Mouse (Mus musculus) midbrain, embryonic 11.5 days (tissue): ENCODE data around the gene Gpha2. TPM values are rescaled to one million over a fixed set of nuclear protein-coding genes. Genes with fewer than 3 reads are reported as not detected.

Experiments
- ATAC-seq: fragments of 200-750 bp; cut with Nextera tagmentation; 2 replicates; pipeline ENCODE4 v1.8.0; 2017; ENCODE audit warnings: moderate TSS enrichment, moderate library complexity; ENCODE audit not compliant: low FRiP score
- DNase-seq: peaks from one replicate; pipeline ENCODE4 v3.0.0; 2015; ENCODE audit warnings: low spot score; ENCODE audit errors: missing footprints
- H3K27ac ChIP-seq: fragments of 300-500 bp; sonication (generic); 2 replicates; pipeline ENCODE4 v1.5.1; 2014; ENCODE audit warnings: low read depth, low read length
- H3K27me3 ChIP-seq: fragments of 300-500 bp; sonication (generic); 2 replicates; pipeline ENCODE4 v1.6.1; 2014; ENCODE audit warnings: mild to moderate bottlenecking, low read length, moderate library complexity, mixed read lengths; ENCODE audit not compliant: control insufficient read depth, insufficient read depth
- H3K36me3 ChIP-seq: fragments of 300-500 bp; sonication (generic); 2 replicates; pipeline ENCODE4 v1.6.1; 2014; ENCODE audit warnings: mild to moderate bottlenecking, low read length, moderate library complexity, mixed read lengths; ENCODE audit not compliant: control insufficient read depth, insufficient read depth
- H3K4me1 ChIP-seq: fragments of 300-500 bp; sonication (generic); 2 replicates; pipeline ENCODE4 v1.6.1; 2014; ENCODE audit warnings: low read length; ENCODE audit not compliant: control insufficient read depth, insufficient read depth
- H3K4me2 ChIP-seq: fragments of 300-500 bp; sonication (generic); 2 replicates; pipeline ENCODE4 v1.6.1; 2014; ENCODE audit warnings: mild to moderate bottlenecking, moderate library complexity
- H3K4me3 ChIP-seq: fragments of 300-500 bp; sonication (generic); 2 replicates; pipeline ENCODE4 v1.5.1; 2014; ENCODE audit warnings: low read depth, low read length
- H3K9ac ChIP-seq: fragments of 300-500 bp; sonication (generic); 2 replicates; pipeline ENCODE4 v1.6.1; 2014; ENCODE audit warnings: low read length
- H3K9me3 ChIP-seq: fragments of 300-500 bp; sonication (generic); 2 replicates; pipeline ENCODE4 v1.6.1; 2016; ENCODE audit warnings: low read length; ENCODE audit not compliant: control insufficient read depth
- WGBS: fragments of 180-500 bp; shearing (Covaris S2); extraction: QIAGEN DNeasy Blood & Tissue Kit; methylation state at CpG from one replicate; pipeline ENCODE4 v1.1.7; 2014; 5-methylcytosine and 5-hydroxymethylcytosine counted together
- polyA plus RNA-seq: library from polyadenylated mRNA; unstranded; fragments of >200 nt; fragmentation: Nextera tagmentation; extraction: Ambion mirVana; gene quantifications from 2 replicates; pipeline ENCODE4 v1.2.1, GENCODE M21; 2014

The Gpha2 gene
- polyA plus RNA-seq, 1 experiment from 2014 or later: 0.40 TPM

DNA sequence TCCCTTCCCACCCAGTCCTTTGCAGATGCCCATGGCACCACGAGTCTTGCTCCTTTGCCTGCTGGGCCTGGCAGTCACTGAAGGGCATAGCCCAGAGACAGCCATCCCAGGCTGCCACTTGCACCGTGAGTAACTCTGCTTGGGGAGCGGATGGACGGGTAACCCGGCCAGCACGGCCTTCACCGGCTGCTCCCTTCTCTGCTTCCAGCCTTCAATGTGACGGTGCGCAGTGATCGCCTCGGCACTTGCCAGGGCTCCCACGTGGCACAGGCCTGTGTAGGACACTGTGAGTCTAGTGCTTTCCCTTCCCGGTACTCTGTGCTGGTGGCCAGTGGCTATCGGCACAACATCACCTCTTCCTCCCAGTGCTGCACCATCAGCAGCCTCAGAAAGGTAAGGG is 583 bp downstream of the Gpha2 start:
- no peaks in the 10 kb centered on the region for H3K9me3 ChIP-seq
- ATAC-seq: no peak
- H3K36me3 ChIP-seq: peaks cover 3% of the 10 kb centered on the region; the same call in 1 of the 2 replicates

DNA sequence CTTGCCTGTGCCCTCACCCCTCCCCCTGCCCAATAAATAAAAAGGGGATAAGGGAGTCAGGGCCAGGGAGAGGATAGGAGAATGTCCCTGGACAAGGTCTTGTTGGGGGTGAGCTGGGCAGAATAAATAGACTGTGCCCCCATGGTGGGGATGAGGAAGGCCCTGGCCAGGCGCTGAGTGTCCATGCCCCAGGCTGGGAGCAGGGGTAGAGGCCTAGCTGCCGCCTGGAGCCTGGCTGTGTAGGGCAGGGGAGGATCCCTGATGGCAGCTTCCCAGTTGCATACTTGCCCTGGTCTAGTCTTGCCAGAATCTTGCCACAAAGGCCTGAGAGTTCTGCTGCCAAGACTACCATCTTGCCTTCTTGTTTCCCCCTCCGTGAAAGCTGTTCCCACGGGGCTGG is 1.7 kb downstream of the Gpha2 start:
- no peak for ATAC-seq
- no peaks in the 10 kb centered on the region for H3K27me3 ChIP-seq
- H3K36me3 ChIP-seq: peaks cover 3% of the 10 kb centered on the region; the same call in 1 of the 2 replicates

More for the DNA sequence above, 583 bp downstream of the Gpha2 start:
- Histone ChIP-seq H3K4me2 (no peak overlapping the region), H3K27me3 (no peaks in the 10 kb centered on the region), H3K4me1 (no peaks in the 10 kb centered on the region), H3K27ac (no peak overlapping the region), H3K9ac (no peak overlapping the region), H3K4me3 (no peak overlapping the region)
- no peak for DNase-seq
- 89% methylated on average over 14 of the region's 14 CpGs for WGBS

DNA sequence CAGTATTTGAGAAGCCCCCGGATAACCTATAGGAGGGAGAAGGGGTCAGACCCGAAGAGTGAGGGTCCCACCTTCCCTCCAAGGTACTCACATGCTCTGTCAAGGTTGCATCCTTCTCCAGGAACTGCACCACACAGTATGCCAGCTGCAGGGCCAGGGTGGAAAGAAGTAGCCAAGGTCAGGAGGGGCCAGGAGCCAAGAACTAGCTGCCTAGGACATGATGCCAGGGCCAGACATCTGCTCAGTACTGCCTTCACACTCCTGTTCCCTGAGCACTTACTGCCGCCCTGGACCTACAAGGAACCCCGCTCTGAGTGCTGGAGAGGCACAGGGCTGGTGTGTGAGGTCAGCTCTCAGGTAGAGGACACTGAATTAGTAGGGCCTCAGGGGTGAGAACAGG is 4.2 kb downstream of the Gpha2 start:
- Histone ChIP-seq H3K9me3 (no peaks in the 10 kb centered on the region), H3K4me2 (no peak overlapping the region), H3K4me3 (no peak overlapping the region), H3K9ac (no peak overlapping the region), H3K27me3 (no peaks in the 10 kb centered on the region), H3K27ac (no peak overlapping the region), H3K4me1 (peaks cover 8% of the 10 kb centered on the region), H3K36me3 (peaks cover 3% of the 10 kb centered on the region; the same call in 1 of the 2 replicates)
- WGBS: 83% methylated on average over 4 of the region's 4 CpGs
- no peak for DNase-seq
- ATAC-seq: no peak

More for the DNA sequence above, 1.7 kb downstream of the Gpha2 start:
- no peak for DNase-seq
- Histone ChIP-seq H3K4me1 (no peaks in the 10 kb centered on the region), H3K9me3 (no peaks in the 10 kb centered on the region), H3K9ac (no peak overlapping the region), H3K4me2 (no peak overlapping the region), H3K27ac (no peak overlapping the region), H3K4me3 (no peak overlapping the region)
- WGBS: 82% methylated on average over 4 of the region's 4 CpGs

DNA sequence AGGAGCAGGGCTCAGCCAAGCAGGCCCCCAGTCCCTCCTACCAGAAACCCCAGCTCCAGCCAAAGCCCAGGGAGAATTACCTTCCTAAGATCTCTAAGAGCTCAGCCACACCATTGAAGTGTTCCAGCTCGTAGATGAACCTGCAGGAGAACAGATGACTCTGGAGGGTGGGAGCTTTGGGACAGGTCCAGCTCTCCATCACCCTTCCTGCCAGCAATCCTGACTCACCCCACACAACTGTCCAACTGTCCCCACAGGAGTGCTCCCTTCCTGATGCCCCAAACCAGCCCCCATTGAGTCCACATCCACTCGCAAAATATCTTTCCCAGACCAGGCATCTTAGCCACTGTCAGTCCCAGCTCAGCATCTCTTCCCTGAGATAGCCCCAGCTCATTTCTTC is 4.9 kb downstream of the Gpha2 start:
- DNase-seq: no peak
- ATAC-seq: no peak
- Histone ChIP-seq H3K4me2 (no peak overlapping the region), H3K4me3 (no peak overlapping the region), H3K27me3 (no peaks in the 10 kb centered on the region), H3K9me3 (no peaks in the 10 kb centered on the region), H3K4me1 (peaks cover 8% of the 10 kb centered on the region), H3K27ac (no peak overlapping the region), H3K36me3 (peaks cover 3% of the 10 kb centered on the region; the same call in 1 of the 2 replicates), H3K9ac (no peak overlapping the region)
- 90% methylated on average over 2 of the region's 2 CpGs for WGBS

DNA sequence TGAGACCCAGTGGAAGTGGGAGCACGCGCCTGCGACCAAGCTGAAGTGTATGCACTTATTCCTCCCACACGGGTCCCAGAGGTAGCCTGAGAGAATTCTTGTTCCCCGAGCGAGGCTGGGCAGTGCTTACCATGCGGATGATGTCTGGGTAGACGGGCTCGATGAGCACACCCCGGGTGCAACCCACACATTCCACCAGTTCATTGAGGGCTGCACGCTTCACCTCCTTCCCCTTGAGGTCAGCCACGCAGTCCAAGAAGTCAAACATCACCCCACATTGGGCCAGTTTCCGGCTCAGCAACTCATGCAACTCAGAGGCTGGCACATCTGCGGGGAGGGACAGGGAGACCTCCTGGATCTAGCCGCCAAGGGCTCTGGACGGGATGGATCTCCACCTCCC is 7.5 kb downstream of the Gpha2 start:
- ATAC-seq: no peak
- Histone ChIP-seq H3K27me3 (no peaks in the 10 kb centered on the region), H3K27ac (no peak overlapping the region), H3K9ac (no peak overlapping the region), H3K36me3 (peaks cover 3% of the 10 kb centered on the region; the same call in 1 of the 2 replicates), H3K9me3 (no peaks in the 10 kb centered on the region), H3K4me2 (no peak overlapping the region), H3K4me3 (no peak overlapping the region), H3K4me1 (peaks cover 11% of the 10 kb centered on the region)
- WGBS: 89% methylated on average over 16 of the region's 16 CpGs
- no peak for DNase-seq

DNA sequence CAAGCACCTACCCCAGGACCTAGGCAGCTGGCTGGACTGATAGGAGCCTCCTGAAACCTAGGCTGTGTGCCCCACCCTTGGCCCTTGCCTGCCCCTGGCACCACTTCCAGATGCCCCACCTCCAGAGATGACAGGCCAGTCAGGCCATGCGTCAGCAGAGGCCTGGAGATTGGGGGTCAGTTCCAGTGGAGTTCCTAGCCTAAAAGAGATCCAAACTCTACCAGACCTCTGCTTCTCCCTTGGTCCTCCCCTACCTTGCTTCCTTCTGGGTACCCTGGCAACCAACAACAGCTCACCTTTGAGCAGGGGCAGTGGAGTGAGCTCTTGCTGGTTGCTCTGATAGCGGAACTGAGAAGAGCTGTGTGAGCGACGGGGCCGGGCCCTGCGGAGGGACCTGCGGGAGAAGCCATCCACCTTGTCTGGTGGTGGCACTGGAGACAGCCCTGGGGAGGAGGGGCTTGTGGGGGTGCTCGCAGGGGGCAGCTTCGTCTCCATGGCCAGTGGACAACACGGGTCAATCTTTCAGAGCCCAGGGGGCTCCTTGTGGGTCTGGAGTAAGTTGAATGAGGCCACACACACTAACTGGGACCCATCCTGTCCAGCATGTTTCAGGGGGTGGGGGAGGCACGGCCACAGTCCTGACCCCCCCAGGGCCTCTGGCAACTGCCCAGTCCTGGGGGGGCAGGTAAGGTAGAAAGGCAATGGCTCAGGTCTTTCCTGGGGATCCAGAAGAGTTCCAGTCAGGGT is 8.3 kb downstream of the Gpha2 start:
- Histone ChIP-seq H3K9ac (peak overlapping the region; percentile 85; the same call in 1 of the 2 replicates), H3K4me1 (peaks cover 11% of the 10 kb centered on the region), H3K27me3 (no peaks in the 10 kb centered on the region), H3K4me2 (peak overlapping the region; percentile 93), H3K4me3 (peak overlapping the region; percentile 83), H3K27ac (no peak overlapping the region), H3K9me3 (no peaks in the 10 kb centered on the region), H3K36me3 (peaks cover 3% of the 10 kb centered on the region; the same call in 1 of the 2 replicates)
- WGBS: 64% methylated on average over 11 of the region's 11 CpGs
- ATAC-seq (no peak), DNase-seq (no peak)

DNA sequence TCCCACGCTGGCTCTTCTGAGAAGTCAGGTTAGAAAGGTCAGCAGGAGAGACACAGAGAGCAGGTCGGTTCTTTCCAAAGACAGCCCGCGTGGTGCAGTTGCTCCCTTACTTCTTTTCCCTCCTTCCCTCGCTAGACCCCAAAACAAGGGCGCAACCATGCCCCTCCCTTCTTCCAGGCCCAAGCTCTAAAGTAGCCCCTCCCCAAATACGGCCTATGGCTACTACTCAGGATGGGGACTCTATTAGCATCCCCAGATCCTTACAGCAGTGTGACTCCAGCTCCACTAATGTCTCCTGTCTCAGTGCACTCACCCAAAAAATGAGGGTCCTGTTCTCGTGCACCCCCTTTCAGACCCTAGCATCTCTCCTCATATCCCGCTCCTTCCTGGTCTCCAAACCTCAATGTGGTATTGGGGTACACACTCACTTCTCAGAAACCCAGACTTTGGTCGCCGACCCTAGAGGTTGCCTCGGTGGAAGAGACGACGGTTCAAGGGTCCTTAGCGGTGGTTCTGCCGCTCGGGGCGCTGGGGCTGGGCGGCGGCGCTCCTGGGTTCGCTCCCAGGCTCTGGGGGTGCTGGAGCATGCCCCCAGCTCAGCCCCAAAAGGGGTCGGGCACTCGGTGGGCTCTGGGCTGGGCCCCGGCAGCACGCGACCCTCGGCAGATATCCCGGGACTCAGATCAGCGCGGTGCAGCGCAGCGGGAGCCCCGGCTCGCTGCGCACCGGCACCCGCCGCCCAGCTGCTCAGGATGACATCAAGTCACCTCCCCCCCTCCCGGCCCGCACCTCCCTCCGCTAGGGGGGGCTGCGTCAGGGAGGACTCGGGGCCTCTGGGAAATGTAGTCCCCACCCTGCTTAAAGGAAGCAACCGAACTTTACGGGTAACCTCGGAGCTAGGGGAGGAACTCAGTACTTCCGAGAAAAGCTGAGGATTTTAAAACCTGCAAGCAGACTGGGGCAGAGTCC is 9.2 kb downstream of the Gpha2 start, which contains the start of gene Ppp2r5b:
Ppp2r5b (minus strand) TSS at position 789 of the 969 bp plus-strand sequence.
- H3K9ac ChIP-seq: peak within 1 kb of the TSS; percentile 85
- H3K4me3 ChIP-seq: peak within 1 kb of the TSS; percentile 83
- H3K9me3 ChIP-seq: no peaks in the 10 kb centered on the region
- no peaks in the 10 kb centered on the region for H3K27me3 ChIP-seq
- H3K36me3 ChIP-seq: peaks cover 3% of the 10 kb centered on the region; the same call in 1 of the 2 replicates
- DNase-seq: peak; percentile 98
- WGBS: 2% methylated on average over 47 of the region's 48 CpGs
- peaks cover 11% of the 10 kb centered on the region for H3K4me1 ChIP-seq
- H3K4me2 ChIP-seq: peak within 1 kb of the TSS; percentile 93
- ATAC-seq: peak; percentile 93
- peak within 1 kb of the TSS; percentile 85 for H3K27ac ChIP-seq

DNA sequence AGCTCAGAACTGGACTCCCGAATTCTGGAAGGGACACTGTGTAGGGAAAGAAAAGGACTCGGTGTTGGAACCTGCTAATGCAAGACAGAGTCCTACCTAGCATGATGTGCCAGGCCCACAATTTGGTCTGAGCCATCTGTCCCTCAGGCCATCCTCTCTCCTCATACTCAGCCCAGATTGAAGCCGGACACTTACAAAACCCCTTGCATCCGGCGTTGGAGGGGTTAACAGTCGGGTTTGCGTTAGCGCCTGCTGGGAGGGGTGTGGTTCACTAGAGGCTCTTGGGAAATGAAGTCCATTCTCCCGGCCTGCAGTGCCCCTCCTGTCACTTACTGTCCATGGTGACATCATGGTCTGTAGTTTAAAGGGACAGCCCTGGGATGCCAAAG is 9.9 kb downstream of the Gpha2 start:
- ATAC-seq (peak; percentile 87), DNase-seq (peak; percentile 98)
- Histone ChIP-seq H3K4me1 (peaks cover 11% of the 10 kb centered on the region), H3K36me3 (no peaks in the 10 kb centered on the region), H3K4me3 (peak overlapping the region; percentile 83), H3K27ac (peak overlapping the region; percentile 85), H3K4me2 (peak overlapping the region; percentile 93), H3K27me3 (no peaks in the 10 kb centered on the region), H3K9me3 (no peaks in the 10 kb centered on the region), H3K9ac (peak overlapping the region; percentile 85)
- under 1% methylated on average over 9 of the region's 9 CpGs for WGBS
